ENCODE assay signal across 8 mouse cellular contexts in the genomic region with DNA sequence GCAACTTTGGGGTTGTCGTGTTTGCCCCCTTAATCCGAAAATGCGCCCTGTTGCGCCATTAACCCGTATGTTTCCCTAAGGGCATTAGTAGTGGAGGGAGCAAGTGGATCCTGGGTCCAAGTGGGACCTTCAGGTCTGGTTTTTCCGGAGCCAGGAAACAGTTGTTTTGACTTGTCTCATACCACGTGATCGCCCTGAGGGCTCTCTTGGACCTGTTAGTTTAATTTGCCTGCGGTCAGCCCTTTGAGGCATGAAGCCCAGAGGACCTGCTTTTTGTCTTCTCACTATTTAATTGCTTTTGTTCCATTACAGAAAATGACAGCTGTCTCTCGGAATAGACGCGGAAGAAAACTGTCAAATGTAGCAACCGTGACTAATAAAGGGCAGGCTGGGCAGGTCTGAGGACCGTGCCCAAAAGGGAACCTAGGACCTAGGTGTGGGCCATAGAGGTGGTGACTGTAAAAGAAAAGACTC. TPM values are rescaled to one million over a fixed set of nuclear protein-coding genes. Genes with fewer than 3 reads are reported as not detected.
DNase-seq lines count a peak whose midpoint lies in the region; ATAC-seq and TF ChIP-seq lines count a peak whose summit lies in the region.

No protein-coding gene starts in this region.

- no peak for TF ChIP-seq POLR2A in kidney, adult 2 months (IDR thresholded peaks at IDR 0.05; ENCODE audit: low read depth, low read length)

- H3K4me1 ChIP-seq in kidney, adult 2 months (ENCODE audit: control insufficient read depth, insufficient read depth, low read length), result peaks cover 9% of the 10 kb centered on the region; the same call in 1 of the 2 replicates
- H3K4me1 ChIP-seq in intestine, embryonic 15.5 days (replicated peaks), result peaks cover 6% of the 10 kb centered on the region

- TF ChIP-seq CTCF in kidney, adult 2 months (conservative IDR thresholded peaks at IDR 0.05; ENCODE audit: insufficient read depth, insufficient read length, low read depth, low read length), result no peak

- 3% methylated on average over 14 of the region's 14 CpGs for WGBS in kidney, adult 2 months
- WGBS in intestine, embryonic 15.5 days, result 1% methylated on average over 14 of the region's 14 CpGs

- no peaks in the 10 kb centered on the region for H3K9me3 ChIP-seq in intestine, embryonic 15.5 days

- DNase-seq in kidney, adult 2 months, result peak; percentile 81
- no peak for DNase-seq in kidney, postnatal 14 days
- no peak for DNase-seq in c-Kit-positive CD71-positive TER-119-positive erythroid progenitor cells, embryonic 14.5 days (ENCODE audit: low spot score)
- DNase-seq in thymus, postnatal 36 days, result no peak
- no peak for DNase-seq in ovary, postnatal 10 days (ENCODE audit: low spot score)

- H3K36me3 ChIP-seq in kidney, adult 2 months (ENCODE audit: control insufficient read depth, insufficient read depth, low read length), result no peaks in the 10 kb centered on the region
- H3K36me3 ChIP-seq in intestine, embryonic 15.5 days, result no peaks in the 10 kb centered on the region

- peak overlapping the region; percentile 85 for H3K4me2 ChIP-seq in intestine, embryonic 15.5 days (replicated peaks)

- peak overlapping the region; percentile 73 for H3K27ac ChIP-seq in kidney, adult 2 months (ENCODE audit: insufficient read depth, low read depth, low read length)
- peak overlapping the region; percentile 82 for H3K27ac ChIP-seq in intestine, embryonic 15.5 days

- peak overlapping the region; percentile 77 for H3K9ac ChIP-seq in intestine, embryonic 15.5 days

- peak overlapping the region; percentile 94 for H3K4me3 ChIP-seq in kidney, adult 2 months (ENCODE audit: insufficient read depth, low read depth, low read length)
- H3K4me3 ChIP-seq in intestine, embryonic 15.5 days (replicated peaks), result peak overlapping the region; percentile 85

- ATAC-seq in common myeloid progenitor, adult 5-6 weeks (replicated peaks; ENCODE audit: low read depth, poor library complexity, severe bottlenecking), result peak; percentile 40; the same call in 1 of the 2 replicates
- peak; percentile 72 for ATAC-seq in intestine, embryonic 15.5 days
- peak; percentile 23 for ATAC-seq in megakaryocyte, adult 5-6 weeks (ENCODE audit: poor library complexity, severe bottlenecking)

- H3K27me3 ChIP-seq in kidney, adult 2 months (replicated peaks; ENCODE audit: control insufficient read depth, insufficient read depth, low read length), result no peaks in the 10 kb centered on the region
- no peaks in the 10 kb centered on the region for H3K27me3 ChIP-seq in intestine, embryonic 15.5 days (replicated peaks)

RNA-seq across cellular contexts. Expression of gene Plekhm1, which starts 0.5 kb away (rescaled TPM):
- 21.9 and 24.0 TPM in 2 replicates for polyA plus RNA-seq in kidney, adult 2 months (2012; rRNA removed)
- 3.6 and 6.3 TPM in 2 replicates for total RNA-seq in common myeloid progenitor, adult 5-6 weeks (2017)
- 5.6 and 6.2 TPM in 2 replicates for polyA plus RNA-seq in intestine, embryonic 15.5 days (2015; fragmentation: Nextera tagmentation; extraction: Ambion mirVana)
- 28.4 and 29.4 TPM in 2 replicates for total RNA-seq in megakaryocyte, adult 5-6 weeks (2015)
- total RNA-seq in megakaryocyte, adult 5-6 weeks (2017), result 8.3 and 12.7 TPM in 2 replicates

RNA-seq across cellular contexts. Expression of gene Arhgap27, which starts 49.5 kb away (rescaled TPM):
- polyA plus RNA-seq in kidney, adult 2 months (2012; rRNA removed), result 38.4 and 46.8 TPM in 2 replicates
- total RNA-seq in common myeloid progenitor, adult 5-6 weeks (2017), result 8.2 and 13.7 TPM in 2 replicates
- 33.0 and 36.2 TPM in 2 replicates for polyA plus RNA-seq in intestine, embryonic 15.5 days (2015; fragmentation: Nextera tagmentation; extraction: Ambion mirVana)
- total RNA-seq in megakaryocyte, adult 5-6 weeks (2015), result 20.1 and 20.5 TPM in 2 replicates
- total RNA-seq in megakaryocyte, adult 5-6 weeks (2017), result 20.1 and 21.9 TPM in 2 replicates
